Mouse (Mus musculus) lung, adult 18-20 months (tissue): ENCODE measurements around the gene Amt.
"Not testable (repeated sequence)": the region's sequence is repeated elsewhere in the genome, so short reads cannot be mapped to it uniquely, and the experiment has no call there.

Source experiments
- DNase-seq, 2 experiments: peaks; one replicate each; pipeline ENCODE4 v3.0.0; 2022; ENCODE audit warnings: mixed read lengths in 2 of 2

The Amt gene

GRCm38 (mm10) chr9:108284410-108284809 lies 12.2 kb upstream of the Amt start:
- peak; percentile 67 to 80 for DNase-seq

GRCm38 (mm10) chr9:108287526-108288238 lies 9.0 kb upstream of the Amt start:
- not testable (repeated sequence) for DNase-seq

GRCm38 (mm10) chr9:108289347-108289746 lies 7.3 kb upstream of the Amt start:
- DNase-seq = no peak

- peak; percentile 95 to 96 for DNase-seq
These were observed 6.5 kb upstream of the Amt start, which contains the start of gene Nicn1 for GRCm38 (mm10) chr9:108290016-108290750. Gene Nicn1, plus strand, starts transcription at chr9:108290429.

- no peak for DNase-seq
These were observed 5.9 kb upstream of the Amt start for GRCm38 (mm10) chr9:108290773-108291172.

GRCm38 (mm10) chr9:108301853-108302252 lies 5.2 kb downstream of the Amt start:
- DNase-seq = peak; percentile 49 to 69

GRCm38 (mm10) chr9:108304716-108305115 lies 8.1 kb downstream of the Amt start:
- DNase-seq = no peak

- DNase-seq = peak in 1 of 2 experiments; percentile 17
These were observed 8.5 kb downstream of the Amt start for GRCm38 (mm10) chr9:108305170-108305569.

GRCm38 (mm10) chr9:108305629-108306520 lies 9.2 kb downstream of the Amt start, which contains the start of the genes Rhoa and Tcta:
Gene Rhoa, plus strand, starts transcription at chr9:108306129.
Gene Tcta, minus strand, starts transcription at chr9:108306160.
- DNase-seq = peak; percentile 100

- peak; percentile 85 to 90 for DNase-seq
These were observed 9.9 kb downstream of the Amt start for GRCm38 (mm10) chr9:108306571-108306980.

- DNase-seq = no peak
These were observed 10.6 kb downstream of the Amt start for GRCm38 (mm10) chr9:108307021-108307807.

GRCm38 (mm10) chr9:108308141-108308540 lies 11.5 kb downstream of the Amt start:
- no peak for DNase-seq

- DNase-seq = peak in 1 of 2 experiments; percentile 17
These were observed 20.9 kb downstream of the Amt start for GRCm38 (mm10) chr9:108317572-108317971.

- no peak for DNase-seq
These were observed 21.8 kb downstream of the Amt start for GRCm38 (mm10) chr9:108318462-108318861.

GRCm38 (mm10) chr9:108322054-108322453 lies 25.4 kb downstream of the Amt start:
- not testable (repeated sequence) for DNase-seq

- no peak for DNase-seq
These were observed 28.1 kb downstream of the Amt start for GRCm38 (mm10) chr9:108324784-108325183.

- no peak for DNase-seq
These were observed 29.2 kb downstream of the Amt start for GRCm38 (mm10) chr9:108325811-108326210.

GRCm38 (mm10) chr9:108337848-108338550 lies 41.3 kb downstream of the Amt start:
- no peak for DNase-seq

GRCm38 (mm10) chr9:108338551-108338885 lies 41.9 kb downstream of the Amt start:
- peak; percentile 35 to 44 for DNase-seq

- DNase-seq = peak; percentile 98
These were observed 42.5 kb downstream of the Amt start, which contains the start of gene Gpx1 for GRCm38 (mm10) chr9:108338886-108339781. Gene Gpx1, plus strand, starts transcription at chr9:108338903.
